11 mouse cellular contexts compared by ENCODE assay signal in the genomic region with DNA sequence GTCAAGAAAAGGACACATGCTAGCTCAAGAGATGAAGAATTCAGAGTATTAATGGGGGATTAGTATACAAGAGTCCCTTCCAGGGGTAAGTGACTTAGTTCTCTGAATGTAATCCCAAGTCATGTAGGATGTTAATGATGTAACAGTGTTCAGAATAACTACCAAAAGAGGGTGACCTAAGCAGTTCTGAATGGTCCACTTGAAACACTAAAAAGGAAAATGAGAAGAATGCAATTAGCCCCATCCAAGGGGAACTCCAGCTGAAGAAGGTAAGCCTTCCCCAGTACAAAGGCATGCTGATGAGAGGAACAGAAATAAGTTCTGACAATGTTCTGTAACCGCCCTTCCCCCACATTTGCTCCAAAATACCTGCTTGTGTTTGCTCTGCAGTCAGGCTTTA.
"Had no signal": no experiment of that assay in that cellular context is flagged by ENCODE, and none has a peak within 500 bp of the region (broad histone marks: within the 10 kb centered on the region; RNA-seq: fewer than 3 reads in every experiment).

No protein-coding gene starts in this region.

- DNase-seq: kidney, postnatal 14 days; lung, embryonic 14.5 days; lung, postnatal 10 days; thymus, adult 18-20 months; thymus, postnatal 14 days had no signal

- H3K4me1 ChIP-seq: limb, embryonic 10.5 days; midbrain, embryonic 12.5 days had no signal

- H3K27me3 ChIP-seq: midbrain, embryonic 12.5 days had no signal

- H3K4me3 ChIP-seq: left cerebral cortex, adult 2 months; limb, embryonic 10.5 days; midbrain, embryonic 12.5 days had no signal

- H3K36me3 ChIP-seq: limb, embryonic 10.5 days; midbrain, embryonic 12.5 days had no signal

- H3K9ac ChIP-seq: lung, embryonic 14.5 days; midbrain, embryonic 12.5 days had no signal

- H3K27ac ChIP-seq: left cerebral cortex, adult 2 months; limb, embryonic 10.5 days; macrophage; midbrain, embryonic 12.5 days had no signal

- ATAC-seq: midbrain, embryonic 16.5 days had no signal

- H3K9me3 ChIP-seq: limb, embryonic 10.5 days; midbrain, embryonic 12.5 days had no signal

- H3K4me2 ChIP-seq: liver, embryonic 11.5 days; lung, embryonic 14.5 days; midbrain, embryonic 12.5 days had no signal
